Mouse (Mus musculus): Measurements from ENCODE around the gene Lrrc8c. TPM values are rescaled to one million over a fixed set of nuclear protein-coding genes. Genes with fewer than 3 reads are reported as not detected.

Lrrc8c gene
- polyA plus RNA-seq, 1 experiment from 2014 or later, result 15.7 TPM

- Histone ChIP-seq H3K4me3 (no peak overlapping the region), H3K4me1 (0 out of 2 replicates have a peak, but pooled peaks cover 7% of the 10 kb centered on the region), H3K27me3 (no peaks in the 10 kb centered on the region), H3K27ac (no peak overlapping the region), H3K9me3 (no peaks in the 10 kb centered on the region), H3K4me2 (no peak overlapping the region), H3K36me3 (no peaks in the 10 kb centered on the region), H3K9ac (no peak overlapping the region)
- no peak for ATAC-seq (ENCODE audit: insufficient number of reproducible peaks, insufficient read depth, low FRiP score, low TSS enrichment, low read depth)
- 74% methylated on average over 8 of the region's 8 CpGs for WGBS
Observed at GRCm38 (mm10) chr5:105643276-105643675, 124.1 kb downstream of the Lrrc8c start.

GRCm38 (mm10) chr5:105644195-105644594 is 125.0 kb downstream of the Lrrc8c start:
- no peaks in the 10 kb centered on the region for H3K27me3 ChIP-seq
- ATAC-seq (ENCODE audit: insufficient number of reproducible peaks, insufficient read depth, low FRiP score, low TSS enrichment, low read depth), result no peak
- 90% methylated on average over 6 of the region's 6 CpGs for WGBS
- no peak overlapping the region for H3K27ac ChIP-seq
- no peak overlapping the region for H3K4me2 ChIP-seq
- H3K9ac ChIP-seq, result no peak overlapping the region
- no peak overlapping the region for H3K4me3 ChIP-seq
- H3K4me1 ChIP-seq, result peaks cover 15% of the 10 kb centered on the region; the same call in 1 of the 2 replicates
- H3K36me3 ChIP-seq, result no peaks in the 10 kb centered on the region
- H3K9me3 ChIP-seq, result no peaks in the 10 kb centered on the region

- no peak overlapping the region for H3K27ac ChIP-seq
- H3K27me3 ChIP-seq, result no peaks in the 10 kb centered on the region
- no peak overlapping the region for H3K4me2 ChIP-seq
- H3K4me1 ChIP-seq, result peaks cover 15% of the 10 kb centered on the region; the same call in 1 of the 2 replicates
- 86% methylated on average over 7 of the region's 7 CpGs for WGBS
- H3K9me3 ChIP-seq, result no peaks in the 10 kb centered on the region
- no peak overlapping the region for H3K4me3 ChIP-seq
- H3K36me3 ChIP-seq, result no peaks in the 10 kb centered on the region
- no peak overlapping the region for H3K9ac ChIP-seq
- ATAC-seq (ENCODE audit: insufficient number of reproducible peaks, insufficient read depth, low FRiP score, low TSS enrichment, low read depth), result no peak
Observed at GRCm38 (mm10) chr5:105647094-105647493, 127.9 kb downstream of the Lrrc8c start.

GRCm38 (mm10) chr5:105648648-105649287 is 129.6 kb downstream of the Lrrc8c start:
- Histone ChIP-seq H3K9ac (no peak overlapping the region), H3K4me2 (no peak overlapping the region), H3K9me3 (no peaks in the 10 kb centered on the region), H3K4me3 (no peak overlapping the region), H3K27me3 (no peaks in the 10 kb centered on the region), H3K27ac (peak overlapping the region; percentile 68; the same call in 1 of the 2 replicates), H3K4me1 (peaks cover 10% of the 10 kb centered on the region; the same call in 1 of the 2 replicates), H3K36me3 (no peaks in the 10 kb centered on the region)
- WGBS, result 46% methylated on average over 7 of the region's 7 CpGs
- no peak for ATAC-seq (ENCODE audit: insufficient number of reproducible peaks, insufficient read depth, low FRiP score, low TSS enrichment, low read depth)

GRCm38 (mm10) chr5:105649514-105650001 is 130.4 kb downstream of the Lrrc8c start:
- H3K4me3 ChIP-seq, result no peak overlapping the region
- peaks cover 10% of the 10 kb centered on the region; the same call in 1 of the 2 replicates for H3K4me1 ChIP-seq
- no peaks in the 10 kb centered on the region for H3K27me3 ChIP-seq
- H3K36me3 ChIP-seq, result no peaks in the 10 kb centered on the region
- H3K9ac ChIP-seq, result no peak overlapping the region
- no peak overlapping the region for H3K4me2 ChIP-seq
- H3K27ac ChIP-seq, result peak overlapping the region; percentile 62; the same call in 1 of the 2 replicates
- ATAC-seq (ENCODE audit: insufficient number of reproducible peaks, insufficient read depth, low FRiP score, low TSS enrichment, low read depth), result 0 out of 2 replicates have a peak, but pooled peaks have one; percentile 26
- 85% methylated on average over 10 of the region's 10 CpGs for WGBS
- no peaks in the 10 kb centered on the region for H3K9me3 ChIP-seq

GRCm38 (mm10) chr5:105650728-105651479 is 131.7 kb downstream of the Lrrc8c start:
- no peak for ATAC-seq (ENCODE audit: insufficient number of reproducible peaks, insufficient read depth, low FRiP score, low TSS enrichment, low read depth)
- no peaks in the 10 kb centered on the region for H3K27me3 ChIP-seq
- no peak overlapping the region for H3K4me3 ChIP-seq
- peaks cover 7% of the 10 kb centered on the region; the same call in 1 of the 2 replicates for H3K4me1 ChIP-seq
- H3K9ac ChIP-seq, result no peak overlapping the region
- WGBS, result 83% methylated on average over 8 of the region's 8 CpGs
- H3K36me3 ChIP-seq, result no peaks in the 10 kb centered on the region
- H3K4me2 ChIP-seq, result no peak overlapping the region
- no peaks in the 10 kb centered on the region for H3K9me3 ChIP-seq
- H3K27ac ChIP-seq, result no peak overlapping the region

- H3K27me3 ChIP-seq, result no peaks in the 10 kb centered on the region
- no peak overlapping the region for H3K9ac ChIP-seq
- H3K4me2 ChIP-seq, result no peak overlapping the region
- no peak for ATAC-seq (ENCODE audit: insufficient number of reproducible peaks, insufficient read depth, low FRiP score, low TSS enrichment, low read depth)
- no peaks in the 10 kb centered on the region for H3K36me3 ChIP-seq
- peaks cover 7% of the 10 kb centered on the region; the same call in 1 of the 2 replicates for H3K4me1 ChIP-seq
- no peak overlapping the region for H3K4me3 ChIP-seq
- H3K9me3 ChIP-seq, result no peaks in the 10 kb centered on the region
- no peak overlapping the region for H3K27ac ChIP-seq
- WGBS, result 49% methylated on average over 11 of the region's 11 CpGs
Observed at GRCm38 (mm10) chr5:105651561-105651991, 132.4 kb downstream of the Lrrc8c start.

GRCm38 (mm10) chr5:105654237-105655063 is 135.3 kb downstream of the Lrrc8c start:
- H3K4me1 ChIP-seq, result 0 out of 2 replicates have a peak, but pooled peaks cover 5% of the 10 kb centered on the region
- no peaks in the 10 kb centered on the region for H3K36me3 ChIP-seq
- no peak overlapping the region for H3K4me3 ChIP-seq
- no peaks in the 10 kb centered on the region for H3K9me3 ChIP-seq
- H3K27me3 ChIP-seq, result no peaks in the 10 kb centered on the region
- WGBS, result 26% methylated on average over 15 of the region's 15 CpGs
- ATAC-seq (ENCODE audit: insufficient number of reproducible peaks, insufficient read depth, low FRiP score, low TSS enrichment, low read depth), result peak; percentile 39; the same call in 1 of the 2 replicates
- no peak overlapping the region for H3K27ac ChIP-seq
- H3K4me2 ChIP-seq, result peak overlapping the region; percentile 33; the same call in 1 of the 2 replicates
- H3K9ac ChIP-seq, result no peak overlapping the region

GRCm38 (mm10) chr5:105655100-105655734 is 136.0 kb downstream of the Lrrc8c start:
- H3K9ac ChIP-seq, result no peak overlapping the region
- WGBS, result 61% methylated on average over 12 of the region's 12 CpGs
- H3K4me3 ChIP-seq, result no peak overlapping the region
- no peaks in the 10 kb centered on the region for H3K9me3 ChIP-seq
- H3K27me3 ChIP-seq, result no peaks in the 10 kb centered on the region
- no peak overlapping the region for H3K4me2 ChIP-seq
- no peak overlapping the region for H3K27ac ChIP-seq
- 0 out of 2 replicates have a peak, but pooled peaks cover 9% of the 10 kb centered on the region for H3K4me1 ChIP-seq
- ATAC-seq (ENCODE audit: insufficient number of reproducible peaks, insufficient read depth, low FRiP score, low TSS enrichment, low read depth), result 0 out of 2 replicates have a peak, but pooled peaks have one; percentile 11
- H3K36me3 ChIP-seq, result no peaks in the 10 kb centered on the region

GRCm38 (mm10) chr5:105661894-105662293 is 142.7 kb downstream of the Lrrc8c start:
- Histone ChIP-seq H3K27me3 (no peaks in the 10 kb centered on the region), H3K4me3 (no peak overlapping the region), H3K27ac (no peak overlapping the region), H3K4me1 (0 out of 2 replicates have a peak, but pooled peaks cover 9% of the 10 kb centered on the region), H3K9ac (no peak overlapping the region), H3K4me2 (no peak overlapping the region), H3K9me3 (no peaks in the 10 kb centered on the region), H3K36me3 (no peaks in the 10 kb centered on the region)
- no peak for ATAC-seq (ENCODE audit: insufficient number of reproducible peaks, insufficient read depth, low FRiP score, low TSS enrichment, low read depth)
- 90% methylated on average over 5 of the region's 5 CpGs for WGBS
